Mouse (Mus musculus) kidney, postnatal 25 days (tissue): ENCODE data around the gene Gm20388.

Experiments
- DNase-seq, 2 experiments: peaks; one replicate each; pipeline ENCODE4 v3.0.0; 2021; ENCODE audit warnings: mixed read lengths in 2 of 2

The Gm20388 gene

GRCm38 (mm10) chr8:122847829-122848561 lies 2937.4 kb downstream of the Gm20388 start, which contains the start of gene Cdh15:
TSS of gene Cdh15 (plus strand) at chr8:122847966.
- DNase-seq = peak; percentile 38 to 62

DNA sequence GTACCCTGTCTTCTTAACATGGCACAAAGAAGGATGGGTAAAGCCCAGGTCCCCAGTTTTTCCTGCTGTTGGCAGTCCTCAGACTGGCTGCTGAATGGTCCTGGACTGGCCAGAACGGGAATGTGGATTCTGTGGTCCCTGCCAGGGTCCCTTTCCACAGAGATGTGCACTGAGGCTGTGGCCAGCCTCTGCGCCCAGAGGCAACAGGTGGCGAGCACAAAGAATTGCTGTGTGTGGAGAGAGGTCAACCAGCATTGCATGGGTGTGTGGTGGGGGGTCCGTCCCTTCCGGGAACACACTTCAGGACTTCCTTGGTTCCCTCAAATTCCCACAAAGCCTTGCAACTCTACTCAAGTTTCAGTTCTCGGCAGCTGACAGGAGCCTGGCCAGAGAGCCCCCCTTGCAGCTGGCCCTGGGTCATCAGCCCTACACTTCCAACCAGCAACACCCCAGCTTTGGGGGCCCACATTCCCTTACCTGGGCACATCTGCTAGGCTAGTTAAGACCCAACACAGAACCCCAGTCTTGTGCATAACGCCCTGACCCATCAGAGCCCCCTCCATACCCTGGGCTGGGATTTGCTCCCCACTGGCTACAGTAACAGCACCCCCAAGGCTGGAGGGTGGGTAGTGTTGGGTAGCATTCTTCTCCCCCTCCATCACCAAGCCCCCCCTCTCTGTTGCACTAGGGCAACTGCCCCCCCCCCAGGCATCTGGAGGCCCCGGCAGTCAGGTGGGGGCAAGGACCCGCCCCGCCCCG lies 2938.7 kb downstream of the Gm20388 start:
- no peak for DNase-seq

- DNase-seq = no peak
Measured at GRCm38 (mm10) chr8:122850641-122851240, 2940.1 kb downstream of the Gm20388 start.

GRCm38 (mm10) chr8:122851692-122852545 lies 2941.3 kb downstream of the Gm20388 start:
- no peak for DNase-seq

DNA sequence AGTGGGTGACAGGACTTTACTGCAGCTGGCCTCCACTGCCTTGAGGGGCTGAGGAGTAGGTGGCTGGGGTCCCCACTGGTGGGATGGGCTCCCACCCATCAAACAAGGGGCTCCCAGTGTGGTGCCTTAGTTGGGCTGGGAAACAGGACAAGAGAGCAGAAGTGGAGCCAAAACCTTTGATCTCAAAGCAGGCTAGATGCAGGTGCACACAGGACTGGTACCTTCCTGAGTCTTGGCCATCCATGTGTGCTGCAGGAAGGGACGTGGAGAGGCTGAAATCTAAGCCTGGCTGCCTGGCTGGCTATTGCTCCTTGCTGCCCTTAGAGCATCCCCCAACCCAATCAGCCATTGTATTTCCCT lies 2941.9 kb downstream of the Gm20388 start:
- DNase-seq = no peak

DNA sequence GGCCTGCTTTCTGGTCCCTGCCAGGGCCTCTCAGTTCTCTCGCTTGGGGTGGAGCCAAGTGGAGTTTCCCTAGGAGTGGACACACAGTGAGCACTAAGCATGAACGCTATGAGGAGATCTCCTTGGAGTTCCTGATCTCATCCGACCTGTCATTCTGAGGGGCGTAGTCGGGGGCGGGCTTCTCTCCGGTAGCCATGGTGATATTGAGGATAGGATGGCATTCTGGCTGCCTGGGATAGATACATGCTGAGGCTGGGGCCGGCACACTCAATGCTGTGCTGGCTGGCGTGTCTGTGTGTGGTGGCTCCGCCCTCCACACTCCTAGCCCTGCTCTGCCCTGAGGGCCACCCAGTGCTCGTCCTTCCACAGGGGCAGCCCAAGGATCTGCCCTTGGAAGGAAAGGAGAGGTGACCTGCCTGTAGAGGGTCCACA lies 2942.7 kb downstream of the Gm20388 start:
- no peak for DNase-seq

DNA sequence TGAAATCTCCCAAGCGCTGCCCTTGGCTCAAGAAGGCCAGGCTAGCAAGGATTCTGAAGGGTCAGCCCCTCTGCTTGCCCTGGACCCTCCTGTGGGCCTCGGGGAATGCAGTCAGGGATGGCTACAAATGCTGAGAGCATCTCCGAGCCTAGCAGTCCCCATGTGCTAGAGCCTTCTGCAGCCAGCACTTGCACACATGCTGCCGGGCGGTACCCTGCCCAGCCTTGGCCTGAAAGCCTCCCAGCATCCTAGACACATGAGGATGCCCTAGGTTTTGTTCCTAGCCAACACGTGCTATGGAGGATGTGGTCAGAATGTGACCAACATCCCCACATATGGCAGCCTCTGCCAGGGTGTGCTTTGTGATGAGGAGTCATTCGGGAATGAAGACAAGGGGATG lies 2943.7 kb downstream of the Gm20388 start:
- DNase-seq = no peak

GRCm38 (mm10) chr8:122855123-122855522 lies 2944.5 kb downstream of the Gm20388 start:
- DNase-seq = no peak

- no peak for DNase-seq
Measured at GRCm38 (mm10) chr8:122856288-122856687, 2945.6 kb downstream of the Gm20388 start.

DNA sequence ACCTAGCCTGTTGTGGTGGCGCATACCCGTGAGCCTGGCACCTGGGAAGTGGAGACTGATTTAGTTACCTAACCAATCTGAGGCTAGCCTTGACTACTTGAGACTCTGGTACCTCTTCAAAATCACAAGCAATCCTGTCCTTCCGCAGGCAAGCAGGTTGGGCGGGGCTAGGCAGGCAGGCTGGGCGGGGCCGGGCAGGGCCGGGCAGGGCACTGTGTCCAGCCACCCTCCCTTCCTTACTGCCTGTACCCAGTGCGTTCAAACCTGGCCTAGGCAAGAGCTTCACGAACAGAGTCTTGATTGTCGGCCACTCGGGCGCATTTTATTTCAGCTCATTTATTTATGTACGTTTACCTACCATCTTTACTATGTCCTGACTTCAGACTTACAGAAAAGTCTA lies 2949.2 kb downstream of the Gm20388 start:
- DNase-seq = no peak

GRCm38 (mm10) chr8:122864719-122865129 lies 2954.1 kb downstream of the Gm20388 start:
- no peak for DNase-seq

- DNase-seq = no peak
Measured at GRCm38 (mm10) chr8:122865441-122865840, 2954.8 kb downstream of the Gm20388 start.

- no peak for DNase-seq
Measured at GRCm38 (mm10) chr8:122866231-122866630, 2955.6 kb downstream of the Gm20388 start.

GRCm38 (mm10) chr8:122867982-122868381 lies 2957.3 kb downstream of the Gm20388 start:
- no peak for DNase-seq

DNA sequence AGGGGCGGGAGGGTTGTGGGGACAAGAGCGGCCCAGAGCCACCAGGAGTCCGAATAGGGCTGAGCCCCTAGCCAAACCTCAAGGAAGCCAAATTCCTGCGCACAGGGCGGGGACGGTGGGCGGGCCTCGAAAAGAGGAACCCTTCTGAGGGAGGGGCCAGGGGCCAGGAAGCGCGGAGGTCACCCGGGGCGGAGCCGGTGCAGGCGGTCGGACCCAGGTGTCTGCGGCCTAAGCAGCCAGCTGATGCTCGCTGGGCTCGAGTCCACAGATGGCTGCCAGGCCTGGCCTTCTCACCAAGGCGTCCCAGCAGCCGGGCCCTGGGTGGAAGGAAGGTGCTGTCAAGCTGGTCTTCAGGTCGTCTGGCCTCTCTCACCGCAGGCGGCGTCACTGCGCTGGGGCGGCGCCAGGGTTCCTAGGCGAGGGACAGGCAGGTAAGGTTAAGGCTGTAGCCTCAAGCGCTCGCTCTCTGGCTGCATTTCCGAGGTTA lies 2959.8 kb downstream of the Gm20388 start:
- peak; percentile 7 to 51 for DNase-seq

DNA sequence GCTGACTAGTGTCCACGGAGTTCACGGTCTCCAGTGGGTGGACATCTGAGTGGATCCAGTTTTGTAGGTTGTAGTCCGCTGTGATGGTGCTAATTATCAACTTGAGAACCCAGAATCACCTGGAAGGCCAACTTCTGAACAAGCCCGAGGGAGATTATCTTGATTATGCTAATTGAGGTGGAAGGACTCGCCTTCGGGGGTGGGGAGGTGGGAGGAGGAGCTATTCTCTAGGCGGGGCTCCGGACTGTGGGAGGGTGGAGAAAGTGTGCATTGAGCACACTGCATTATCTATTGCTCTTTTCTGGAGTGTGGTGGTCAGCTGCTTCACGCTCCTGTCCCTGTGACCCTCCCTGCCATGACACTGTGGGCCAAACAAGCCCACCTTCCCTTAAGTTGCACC lies 2961.0 kb downstream of the Gm20388 start:
- DNase-seq = no peak

DNA sequence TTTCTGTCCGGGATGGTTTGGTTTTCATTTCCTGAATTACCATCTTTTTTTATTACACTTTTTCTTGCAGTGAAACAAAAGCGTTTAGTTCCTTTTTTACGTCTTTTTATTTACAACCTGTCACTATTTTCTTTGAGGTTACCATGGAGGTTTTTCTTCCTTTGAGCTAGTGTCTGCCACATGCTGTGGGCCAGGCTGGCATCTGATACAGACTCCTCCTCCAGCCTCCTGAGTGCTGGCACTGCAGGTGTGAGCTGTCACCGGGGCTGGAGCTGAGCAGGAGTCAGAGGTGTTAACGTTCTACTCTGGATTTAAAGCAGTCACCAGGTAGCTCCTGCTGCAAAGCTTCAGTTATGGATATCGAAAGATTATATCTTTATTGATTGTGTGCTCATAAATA lies 2962.5 kb downstream of the Gm20388 start:
- DNase-seq = no peak

DNA sequence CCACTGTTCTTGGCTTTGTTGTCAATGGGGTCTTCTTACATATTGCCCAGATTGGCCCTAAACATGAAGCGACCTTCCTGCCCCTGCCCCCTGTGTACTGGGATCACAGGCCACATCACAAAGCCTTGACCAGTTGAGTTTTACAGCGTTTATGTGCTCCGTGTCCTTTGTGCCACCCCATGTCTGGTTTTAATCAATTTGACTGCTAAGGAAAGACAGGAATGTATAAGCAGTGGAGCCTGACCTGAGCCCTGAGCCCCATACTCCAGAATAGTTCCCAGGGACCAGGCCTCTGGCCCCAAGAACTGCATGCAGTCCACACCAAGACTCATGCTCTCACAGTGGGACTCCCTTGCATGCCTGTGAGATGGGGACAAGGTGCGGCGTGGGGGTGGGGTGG lies 2964.5 kb downstream of the Gm20388 start:
- no peak for DNase-seq

- DNase-seq = no peak
Measured at GRCm38 (mm10) chr8:122878231-122878630, 2967.6 kb downstream of the Gm20388 start.

DNA sequence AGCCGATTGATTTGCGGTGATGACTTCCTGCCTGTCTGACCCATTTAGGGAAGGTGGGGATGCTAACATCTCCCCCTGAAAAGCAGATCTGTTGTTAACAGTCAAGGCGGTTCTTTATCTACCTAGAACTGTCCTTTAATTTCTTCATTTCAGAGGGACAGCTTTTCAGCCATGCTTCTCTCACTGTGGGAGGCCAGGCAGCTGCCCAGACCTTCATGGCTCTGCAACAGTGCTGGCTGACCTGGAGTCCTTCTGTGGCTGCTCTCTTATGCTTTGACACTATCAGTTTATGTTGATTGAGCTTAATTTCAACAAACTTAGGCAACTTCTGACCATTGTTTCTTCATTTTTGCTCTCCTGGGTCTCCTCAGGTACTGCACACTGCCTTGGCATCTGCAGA lies 2969.7 kb downstream of the Gm20388 start:
- DNase-seq = no peak

- DNase-seq = no peak
Measured at GRCm38 (mm10) chr8:122883671-122884070, 2973.0 kb downstream of the Gm20388 start.

DNA sequence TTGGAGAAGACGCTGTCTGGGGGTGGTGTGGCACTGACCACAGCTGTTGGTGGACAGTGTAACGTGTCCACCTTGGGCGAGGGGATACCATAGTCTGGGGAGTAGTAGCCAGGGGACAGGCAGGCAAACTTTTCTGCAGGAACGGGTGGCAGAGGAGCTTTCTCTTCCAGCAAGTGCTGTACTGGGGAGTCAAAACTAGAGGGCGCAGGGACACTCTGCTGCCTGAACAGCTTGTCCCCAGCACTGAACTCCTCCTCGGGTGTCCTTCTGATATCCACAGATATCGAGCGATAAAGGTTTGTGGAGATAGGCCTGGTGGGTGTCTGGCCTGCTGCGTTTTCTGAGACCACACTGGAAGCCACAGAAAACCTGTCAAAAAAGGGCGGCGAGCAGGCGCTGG lies 2980.8 kb downstream of the Gm20388 start:
- no peak for DNase-seq

- DNase-seq = no peak
Measured at GRCm38 (mm10) chr8:122893451-122893850, 2982.8 kb downstream of the Gm20388 start.
